Mouse (Mus musculus) intestine, embryonic 14.5 days (tissue): ENCODE data around the gene Tent5b. TPM values are rescaled to one million over a fixed set of nuclear protein-coding genes. Genes with fewer than 3 reads are reported as not detected.

Experiments used
- ATAC-seq: fragments of 200-750 bp; cut with Nextera tagmentation; replicated peaks from 2 replicates; pipeline ENCODE4 v1.8.0; 2017; ENCODE audit warnings: low read depth, moderate number of reproducible peaks, moderate TSS enrichment, moderate library complexity; ENCODE audit not compliant: low FRiP score, low TSS enrichment
- DNase-seq: peaks from one replicate; pipeline ENCODE4 v3.0.0-alpha.2; 2018; ENCODE audit warnings: low spot score
- H3K27ac ChIP-seq: fragments of 300-500 bp; sonication (generic); 2 replicates; pipeline ENCODE4 v1.5.1; 2014; ENCODE audit warnings: low read depth, mild to moderate bottlenecking, control low read depth
- H3K27me3 ChIP-seq: fragments of 300-500 bp; sonication (generic); replicated peaks from 2 replicates; pipeline ENCODE4 v1.6.1; 2014; ENCODE audit warnings: low read length, control low read depth; ENCODE audit not compliant: control insufficient read depth, insufficient read depth
- H3K36me3 ChIP-seq: fragments of 300-500 bp; sonication (generic); 2 replicates; pipeline ENCODE4 v1.6.1; 2014; ENCODE audit warnings: low read length, control low read depth; ENCODE audit not compliant: control insufficient read depth, insufficient read depth
- H3K4me1 ChIP-seq: fragments of 300-500 bp; sonication (generic); replicated peaks from 2 replicates; pipeline ENCODE4 v1.6.1; 2014; ENCODE audit warnings: low read length, control low read depth, mixed read lengths; ENCODE audit not compliant: control insufficient read depth, insufficient read depth
- H3K4me2 ChIP-seq: fragments of 300-500 bp; sonication (generic); 2 replicates; pipeline ENCODE4 v1.6.1; 2014; ENCODE audit warnings: low read length
- H3K4me3 ChIP-seq: fragments of 300-500 bp; sonication (generic); 2 replicates; pipeline ENCODE4 v1.5.1; 2014; ENCODE audit warnings: low read depth, low read length, control low read depth, mixed read lengths
- H3K9ac ChIP-seq: fragments of 300-500 bp; sonication (generic); 2 replicates; pipeline ENCODE4 v1.6.1; 2014; ENCODE audit warnings: mild to moderate bottlenecking, low read length
- H3K9me3 ChIP-seq: fragments of 300-500 bp; sonication (generic); 2 replicates; pipeline ENCODE4 v1.6.1; 2016; ENCODE audit warnings: low read length, control low read depth; ENCODE audit not compliant: control insufficient read depth
- WGBS: fragments of 180-500 bp; shearing (Covaris S2); extraction: QIAGEN DNeasy Blood & Tissue Kit; methylation state at CpG from one replicate; pipeline ENCODE4 v1.1.7; 2014; 5-methylcytosine and 5-hydroxymethylcytosine counted together
- polyA plus RNA-seq: library from polyadenylated mRNA; unstranded; fragments of >200 nt; fragmentation: Nextera tagmentation; extraction: Ambion mirVana; gene quantifications from 2 replicates; pipeline ENCODE4 v1.2.1, GENCODE M21; 2014

Tent5b gene
- polyA plus RNA-seq, result 0.23 and 0.38 TPM in 2 replicates

- 3% methylated on average over 29 of the region's 29 CpGs for WGBS
- Histone ChIP-seq H3K9me3 (no peaks in the 10 kb centered on the region), H3K4me3 (peak within 1 kb of the TSS; percentile 38), H3K9ac (peak within 1 kb of the TSS; percentile 25), H3K36me3 (no peaks in the 10 kb centered on the region), H3K4me1 (peaks cover 7% of the 10 kb centered on the region), H3K27ac (no peak within 1 kb of the TSS), H3K27me3 (peaks cover 42% of the 10 kb centered on the region), H3K4me2 (peak within 1 kb of the TSS; percentile 53)
- peak; percentile 99 for ATAC-seq
- peak; percentile 98 for DNase-seq
Observed at GRCm38 (mm10) chr4:133479458-133480184, at the start of gene Tent5b. TSS of gene Tent5b (plus strand) at chr4:133480132.

GRCm38 (mm10) chr4:133431508-133431907 lies 48.4 kb upstream of the Tent5b start:
- Histone ChIP-seq H3K27me3 (no peaks in the 10 kb centered on the region), H3K4me2 (no peak overlapping the region), H3K36me3 (no peaks in the 10 kb centered on the region), H3K4me3 (no peak overlapping the region), H3K9me3 (no peaks in the 10 kb centered on the region), H3K9ac (no peak overlapping the region), H3K27ac (no peak overlapping the region), H3K4me1 (no peaks in the 10 kb centered on the region)
- ATAC-seq (no peak), DNase-seq (no peak)
- 88% methylated on average over 6 of the region's 6 CpGs for WGBS

- H3K9me3 ChIP-seq, result no peaks in the 10 kb centered on the region
- peak overlapping the region; percentile 25 for H3K4me2 ChIP-seq
- no peaks in the 10 kb centered on the region for H3K4me1 ChIP-seq
- peak; percentile 63; the same call in 1 of the 2 replicates for ATAC-seq
- no peak overlapping the region for H3K9ac ChIP-seq
- H3K27ac ChIP-seq, result no peak overlapping the region; the same call in 1 of the 2 replicates
- H3K27me3 ChIP-seq, result no peaks in the 10 kb centered on the region
- WGBS, result 15% methylated on average over 17 of the region's 17 CpGs
- peak; percentile 63 for DNase-seq
- H3K4me3 ChIP-seq, result 0 out of 2 replicates have a peak overlapping the region, but pooled peaks have one; percentile 3
- H3K36me3 ChIP-seq, result no peaks in the 10 kb centered on the region
Observed at GRCm38 (mm10) chr4:133432560-133433171, 47.3 kb upstream of the Tent5b start.

GRCm38 (mm10) chr4:133435921-133436320 lies 44.0 kb upstream of the Tent5b start:
- Histone ChIP-seq H3K9me3 (no peaks in the 10 kb centered on the region), H3K4me1 (peaks cover 20% of the 10 kb centered on the region), H3K27ac (no peak overlapping the region), H3K4me3 (no peak overlapping the region), H3K9ac (no peak overlapping the region), H3K36me3 (no peaks in the 10 kb centered on the region), H3K27me3 (no peaks in the 10 kb centered on the region), H3K4me2 (no peak overlapping the region)
- DNase-seq (no peak), ATAC-seq (no peak)
- whole genome bisulfite sequencing, result 94% methylated on average over 11 of the region's 11 CpGs

- 2% methylated on average over 17 of the region's 17 CpGs for WGBS
- Histone ChIP-seq H3K9ac (peak overlapping the region; percentile 34), H3K9me3 (no peaks in the 10 kb centered on the region), H3K4me2 (peak overlapping the region; percentile 50), H3K27ac (peak overlapping the region; percentile 93), H3K4me3 (peak overlapping the region; percentile 0; the same call in 1 of the 2 replicates), H3K36me3 (no peaks in the 10 kb centered on the region), H3K27me3 (no peaks in the 10 kb centered on the region), H3K4me1 (peaks cover 20% of the 10 kb centered on the region)
- peak; percentile 91 for ATAC-seq
- peak; percentile 84 for DNase-seq
Observed at GRCm38 (mm10) chr4:133439460-133440376, 40.2 kb upstream of the Tent5b start.

GRCm38 (mm10) chr4:133440377-133440795 lies 39.5 kb upstream of the Tent5b start:
- ATAC-seq (peak; percentile 85), DNase-seq (peak; percentile 78)
- Histone ChIP-seq H3K36me3 (no peaks in the 10 kb centered on the region), H3K9me3 (no peaks in the 10 kb centered on the region), H3K4me2 (peak overlapping the region; percentile 50), H3K4me1 (peaks cover 20% of the 10 kb centered on the region), H3K9ac (peak overlapping the region; percentile 34), H3K27me3 (no peaks in the 10 kb centered on the region), H3K27ac (peak overlapping the region; percentile 93), H3K4me3 (peak overlapping the region; percentile 0; the same call in 1 of the 2 replicates)
- WGBS, result 2% methylated on average over 6 of the region's 6 CpGs

GRCm38 (mm10) chr4:133442194-133442593 lies 37.7 kb upstream of the Tent5b start:
- H3K27ac ChIP-seq, result no peak overlapping the region
- no peaks in the 10 kb centered on the region for H3K27me3 ChIP-seq
- no peak overlapping the region for H3K9ac ChIP-seq
- no peak overlapping the region for H3K4me2 ChIP-seq
- H3K4me3 ChIP-seq, result no peak overlapping the region
- ATAC-seq (no peak), DNase-seq (no peak)
- H3K4me1 ChIP-seq, result peaks cover 20% of the 10 kb centered on the region
- H3K36me3 ChIP-seq, result no peaks in the 10 kb centered on the region
- 65% methylated on average over 3 of the region's 3 CpGs for WGBS
- H3K9me3 ChIP-seq, result no peaks in the 10 kb centered on the region

GRCm38 (mm10) chr4:133443085-133443484 lies 36.8 kb upstream of the Tent5b start:
- no peak for ATAC-seq
- Histone ChIP-seq H3K4me2 (no peak overlapping the region), H3K9me3 (no peaks in the 10 kb centered on the region), H3K4me3 (no peak overlapping the region), H3K4me1 (peaks cover 20% of the 10 kb centered on the region), H3K27me3 (no peaks in the 10 kb centered on the region), H3K36me3 (no peaks in the 10 kb centered on the region), H3K9ac (no peak overlapping the region), H3K27ac (no peak overlapping the region)
- DNase-seq, result no peak
- 74% methylated on average over 5 of the region's 5 CpGs for WGBS
